Mouse (Mus musculus) leukemia stem cell, adult 10-12 weeks (primary cell): Measurements from ENCODE around the gene Tma16. TPM values are rescaled to one million over a fixed set of nuclear protein-coding genes. Genes with fewer than 3 reads are reported as not detected.

Source experiments
- polyA plus RNA-seq: library from polyadenylated mRNA; stranded (reverse); fragments of >175 nt; gene quantifications from 2 replicates; pipeline ENCODE4 v1.2.3, GENCODE M21; 2012; ENCODE audit warnings: low replicate concordance

The Tma16 gene
- polyA plus RNA-seq: 2.5 and 3.2 TPM in 2 replicates

GRCm38 (mm10) chr8:66486084-66486763 is at the start of gene Tma16:
Gene Tma16 (minus strand): TSS chr8:66486530.

GRCm38 (mm10) chr8:66511537-66511936 is 25.2 kb upstream of the Tma16 start, which contains the start of gene Tktl2:
Gene Tktl2 (plus strand): TSS chr8:66511756.

Other genes starting within 250 kb of the Tma16 start
- not detected in 2 replicates for gene Tktl2, start 25.2 kb upstream of the Tma16 start, polyA plus RNA-seq
- gene Npy5r, start 201.6 kb upstream of the Tma16 start, polyA plus RNA-seq: not detected in 2 replicates
- gene Npy1r, start 210.7 kb upstream of the Tma16 start, polyA plus RNA-seq: not detected in 2 replicates